Mouse (Mus musculus) C2C12 (cell line): ENCODE data around the gene Fam13c. TPM values are rescaled to one million over a fixed set of nuclear protein-coding genes. Genes with fewer than 3 reads are reported as not detected.

Experiments
- H3K27me3 ChIP-seq: one replicate; pipeline ENCODE4 v1.6.1; 2011; ENCODE audit not compliant: control insufficient read depth, insufficient read depth, insufficient read length
- H3K36me3 ChIP-seq: one replicate; pipeline ENCODE4 v1.6.1; 2011; ENCODE audit not compliant: control insufficient read depth, insufficient read depth
- H3K4me3 ChIP-seq: one replicate; pipeline ENCODE4 v1.5.1; 2011; ENCODE audit warnings: mild to moderate bottlenecking, control low read depth; ENCODE audit not compliant: poor library complexity, insufficient read depth, severe bottlenecking
- H3K79me2 ChIP-seq: one replicate; pipeline ENCODE4 v1.6.1; 2011; ENCODE audit not compliant: control insufficient read depth, insufficient read depth
- H3K79me3 ChIP-seq: one replicate; pipeline ENCODE4 v1.6.1; 2011; ENCODE audit warnings: low read depth, control low read depth
- H3ac ChIP-seq: one replicate; pipeline ENCODE3; 2011; ENCODE audit warnings: low read depth; ENCODE audit not compliant: control insufficient read depth, insufficient read length
- CEBPB ChIP-seq: IDR thresholded peaks from one replicate; pipeline ENCODE4 v1.6.1; 2011; ENCODE audit warnings: low read depth, mild to moderate bottlenecking, control low read depth, moderate library complexity
- CTCF ChIP-seq: IDR thresholded peaks from one replicate; pipeline ENCODE4 v1.5.1; 2011; ENCODE audit not compliant: control insufficient read depth, insufficient read depth, insufficient read length
- FOSL1 ChIP-seq: IDR thresholded peaks from one replicate; pipeline ENCODE4 v1.8.0; 2011; ENCODE audit warnings: mild to moderate bottlenecking, low read length; ENCODE audit not compliant: poor library complexity, insufficient read depth, severe bottlenecking
- MAX ChIP-seq: IDR thresholded peaks from one replicate; pipeline ENCODE4 v1.6.1; 2011; ENCODE audit warnings: mild to moderate bottlenecking, control low read depth
- MYOD1 ChIP-seq: IDR thresholded peaks from one replicate; pipeline ENCODE4 v1.6.1; 2011; ENCODE audit warnings: low read depth; ENCODE audit not compliant: control insufficient read depth, insufficient read length
- MYOG ChIP-seq: IDR thresholded peaks from one replicate; pipeline ENCODE4 v1.6.1; 2011; ENCODE audit not compliant: control insufficient read depth, insufficient read length; ENCODE audit errors: extremely low read depth
- USF1 ChIP-seq: IDR thresholded peaks from one replicate; pipeline ENCODE4 v1.6.1; 2011; ENCODE audit warnings: low read depth, mild to moderate bottlenecking, control low read depth, moderate library complexity
- polyA plus RNA-seq: library from polyadenylated mRNA; unstranded; fragments of >200 nt; fragmentation: generic; extraction: Trizol; gene quantifications from one replicate; pipeline ENCODE4 v1.2.1, GENCODE M21; 2012; ENCODE audit warnings: missing spikeins

The Fam13c gene
- polyA plus RNA-seq, 1 experiment: 0.98 TPM

DNA sequence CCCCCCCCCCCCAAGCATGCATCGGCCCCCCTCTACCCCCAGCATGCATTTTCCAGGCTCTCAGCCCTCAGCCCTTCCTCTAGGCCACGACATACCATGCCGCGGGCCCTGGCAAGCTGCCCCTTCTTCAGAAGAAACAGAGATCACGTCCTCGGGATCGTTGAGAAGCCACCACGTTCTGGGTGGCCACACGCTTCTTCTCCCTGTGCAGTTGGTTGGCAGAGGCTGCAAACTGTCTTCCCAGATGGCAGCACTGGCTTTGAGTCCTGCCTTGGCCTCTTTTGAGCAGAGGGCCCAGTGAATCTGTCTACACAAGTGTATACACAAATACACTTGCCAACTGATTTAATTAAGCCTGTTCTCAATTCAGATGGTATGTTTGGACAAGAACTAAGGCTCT lies 92.0 kb downstream of the Fam13c start:
- Histone ChIP-seq H3K79me3 (no peaks in the 10 kb centered on the region), H3K4me3 (no peak overlapping the region), H3ac (no peak overlapping the region), H3K79me2 (no peaks in the 10 kb centered on the region), H3K27me3 (no peaks in the 10 kb centered on the region), H3K36me3 (no peaks in the 10 kb centered on the region)
- TF ChIP-seq MYOG (no peak), FOSL1 (no peak), MAX (no peak), CTCF (no peak), MYOD1 (no peak), CEBPB (no peak), USF1 (no peak)

DNA sequence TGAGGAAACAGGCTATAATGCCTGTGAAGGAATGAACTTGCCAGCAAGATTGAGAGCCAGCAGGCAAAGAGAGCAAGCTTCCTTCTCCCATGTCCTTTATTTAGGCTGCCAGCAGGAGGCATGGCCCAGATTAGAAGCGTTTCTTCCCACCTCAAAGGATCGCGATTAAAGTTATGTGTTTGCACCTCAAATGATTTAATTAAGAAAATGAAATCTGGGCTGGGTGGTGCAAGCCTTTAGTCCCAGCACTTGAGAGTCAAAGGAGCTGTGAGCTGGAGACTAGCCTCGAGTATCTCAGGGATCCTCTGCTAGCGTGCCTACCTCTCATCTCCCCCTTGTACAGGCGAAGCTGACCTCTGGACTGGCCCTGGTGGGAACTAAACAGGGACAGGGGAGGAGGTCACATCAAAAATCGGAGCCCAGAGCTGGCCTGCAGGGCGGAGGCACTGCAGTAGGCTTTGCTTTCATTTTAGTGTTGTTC lies 93.1 kb downstream of the Fam13c start:
- H3K4me3 ChIP-seq: no peak overlapping the region
- H3K36me3 ChIP-seq: no peaks in the 10 kb centered on the region
- H3K79me2 ChIP-seq: no peaks in the 10 kb centered on the region
- H3ac ChIP-seq: no peak overlapping the region
- H3K79me3 ChIP-seq: no peaks in the 10 kb centered on the region
- H3K27me3 ChIP-seq: no peaks in the 10 kb centered on the region
- TF ChIP-seq USF1 (no peak), CTCF (no peak), MAX (no peak), FOSL1 (no peak), MYOG (no peak), CEBPB (no peak), MYOD1 (no peak)

DNA sequence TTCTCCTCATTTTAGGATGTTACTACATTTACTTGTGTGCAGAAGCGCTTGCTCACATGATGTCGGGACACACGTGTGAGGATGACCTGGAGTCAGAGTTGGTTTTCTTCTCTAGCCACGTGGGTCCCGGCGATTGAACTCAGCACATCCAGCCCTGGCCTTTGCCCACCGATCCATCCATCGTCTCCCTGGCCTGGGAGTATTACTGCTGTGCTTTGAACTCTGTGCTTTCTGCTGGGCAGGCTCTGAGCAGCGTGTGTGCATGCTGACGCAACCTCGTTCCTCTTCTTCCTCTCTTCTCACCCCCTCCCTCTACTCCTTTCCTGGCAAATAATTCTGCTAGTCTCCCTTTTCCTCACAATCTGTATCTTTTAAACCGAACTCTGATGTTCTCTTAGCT lies 93.7 kb downstream of the Fam13c start:
- Histone ChIP-seq H3ac (no peak overlapping the region), H3K27me3 (no peaks in the 10 kb centered on the region), H3K79me3 (no peaks in the 10 kb centered on the region), H3K79me2 (no peaks in the 10 kb centered on the region), H3K36me3 (no peaks in the 10 kb centered on the region), H3K4me3 (no peak overlapping the region)
- TF ChIP-seq CEBPB (no peak), MAX (no peak)

DNA sequence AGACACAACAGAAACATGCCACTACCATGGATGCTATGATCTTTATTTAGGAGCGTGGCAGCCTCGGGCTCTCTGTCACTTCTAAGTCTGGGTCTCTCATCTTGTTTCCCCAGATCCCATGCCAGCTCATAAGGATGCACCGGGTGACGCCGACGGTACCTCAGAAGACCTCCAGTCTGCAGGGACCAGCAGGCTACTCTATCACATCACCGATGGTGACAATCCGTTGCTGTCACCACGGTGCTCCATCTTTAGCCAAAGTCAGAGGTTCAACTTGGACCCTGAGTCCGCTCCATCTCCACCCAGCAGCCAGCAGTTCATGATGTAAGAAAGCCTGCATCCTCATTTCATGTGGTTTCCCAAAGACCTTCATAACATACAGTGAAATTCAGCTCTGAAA lies 94.3 kb downstream of the Fam13c start:
- TF ChIP-seq FOSL1: no peak
- TF ChIP-seq CTCF: no peak
- TF ChIP-seq MYOG: no peak
- no peak for TF ChIP-seq CEBPB
- no peak for TF ChIP-seq MAX
- no peak for TF ChIP-seq USF1
- no peak for TF ChIP-seq MYOD1
- Histone ChIP-seq H3K4me3 (no peak overlapping the region), H3K36me3 (no peaks in the 10 kb centered on the region), H3ac (no peak overlapping the region), H3K79me3 (no peaks in the 10 kb centered on the region), H3K79me2 (no peaks in the 10 kb centered on the region), H3K27me3 (no peaks in the 10 kb centered on the region)

DNA sequence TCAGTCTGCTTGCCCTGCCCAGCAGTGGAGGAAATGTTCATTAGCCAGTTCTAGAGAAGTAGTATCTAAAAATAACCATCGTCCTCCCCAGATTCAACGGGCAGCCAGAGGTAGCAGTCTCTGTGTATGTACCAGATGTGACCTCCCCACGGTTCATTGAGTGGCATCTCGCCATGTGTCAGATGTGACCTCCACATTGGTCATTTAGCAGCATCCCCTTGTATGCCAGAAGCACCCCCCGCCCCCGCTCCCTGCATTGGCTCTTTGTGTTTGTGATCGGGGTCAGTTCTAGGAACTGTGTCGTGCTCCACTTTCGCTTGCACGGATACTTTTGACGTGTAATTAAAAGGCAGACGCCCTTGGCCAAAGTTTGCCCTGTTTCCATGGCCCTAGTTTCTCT lies 95.1 kb downstream of the Fam13c start:
- no peaks in the 10 kb centered on the region for H3K27me3 ChIP-seq
- no peak overlapping the region for H3K4me3 ChIP-seq
- H3K79me2 ChIP-seq: no peaks in the 10 kb centered on the region
- H3K36me3 ChIP-seq: no peaks in the 10 kb centered on the region
- H3K79me3 ChIP-seq: no peaks in the 10 kb centered on the region
- TF ChIP-seq MYOG: no peak
- no peak for TF ChIP-seq MYOD1
- no peak for TF ChIP-seq CTCF
- no peak for TF ChIP-seq FOSL1
- no peak for TF ChIP-seq USF1
- no peak for TF ChIP-seq CEBPB
- no peak for TF ChIP-seq MAX
- no peak overlapping the region for H3ac ChIP-seq

DNA sequence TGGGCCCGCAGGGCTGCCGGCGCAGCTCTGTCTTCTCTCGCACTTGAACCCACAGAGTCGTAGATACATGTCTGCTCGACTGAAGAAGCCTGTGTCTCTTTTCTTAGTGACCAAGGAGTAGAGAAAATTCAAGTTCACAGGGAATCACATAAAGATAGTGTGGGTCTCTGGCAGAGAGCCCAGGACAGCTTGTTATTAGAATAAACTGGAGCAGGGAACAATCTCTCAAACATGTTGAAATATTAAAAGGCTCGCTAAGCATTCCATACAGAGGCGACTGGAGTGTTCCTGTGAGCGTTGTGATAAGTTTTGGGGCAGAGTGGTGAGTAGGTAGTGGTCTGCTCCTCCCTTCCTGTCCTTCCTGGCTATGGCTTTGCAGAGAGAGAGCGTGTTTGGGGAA lies 97.4 kb downstream of the Fam13c start:
- H3ac ChIP-seq: no peak overlapping the region
- no peaks in the 10 kb centered on the region for H3K79me3 ChIP-seq
- H3K36me3 ChIP-seq: no peaks in the 10 kb centered on the region
- H3K79me2 ChIP-seq: no peaks in the 10 kb centered on the region
- H3K27me3 ChIP-seq: no peaks in the 10 kb centered on the region
- no peak overlapping the region for H3K4me3 ChIP-seq
- TF ChIP-seq MYOG (no peak), MAX (no peak), FOSL1 (no peak), MYOD1 (no peak), CTCF (no peak), USF1 (no peak), CEBPB (no peak)
